Mouse (Mus musculus): ENCODE data around the gene Trpm2. TPM values are rescaled to one million over a fixed set of nuclear protein-coding genes. Genes with fewer than 3 reads are reported as not detected.
"Not testable (repeated sequence)": the region's sequence is repeated elsewhere in the genome, so short reads cannot be mapped to it uniquely, and the experiment has no call there.

Trpm2 gene
- polyA plus RNA-seq (2014; fragmentation: Nextera tagmentation; extraction: Ambion mirVana) = 1.5 TPM in 2 replicates

DNA sequence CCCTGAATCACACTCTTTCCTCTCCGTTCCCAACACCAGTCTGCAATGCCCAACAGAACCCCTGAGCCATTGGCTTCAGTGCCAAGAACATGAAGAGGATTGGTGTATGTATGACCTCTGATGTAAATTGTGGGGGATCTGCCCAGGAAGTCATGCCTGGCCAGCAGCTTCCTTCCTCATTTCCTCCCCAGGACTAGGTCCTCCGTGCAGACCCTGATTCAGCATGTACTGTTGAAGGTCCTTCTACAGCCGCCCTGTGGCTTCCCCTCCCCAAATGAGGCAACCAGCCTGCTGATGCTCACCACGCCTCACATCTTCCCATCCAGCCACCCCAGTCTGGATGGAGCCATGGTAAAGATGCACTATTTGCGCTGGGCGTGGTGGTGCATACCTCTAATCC, at the start of gene Trpm2:
Gene Trpm2 (minus strand): TSS at position 83 of the 400 bp plus-strand sequence.
- no peak within 1 kb of the TSS for H3K27ac ChIP-seq (ENCODE audit: low read length)
- H3K9ac ChIP-seq (replicated peaks; ENCODE audit: low read depth, low read length) = no peak within 1 kb of the TSS
- no peaks in the 10 kb centered on the region for H3K9me3 ChIP-seq (ENCODE audit: control insufficient read depth, low read depth, low read length)
- H3K4me3 ChIP-seq (ENCODE audit: low read depth, low read length) = peak within 1 kb of the TSS; percentile 21; the same call in 1 of the 2 replicates
- H3K4me1 ChIP-seq (ENCODE audit: control insufficient read depth, insufficient read depth, low read length) = peaks cover 12% of the 10 kb centered on the region; the same call in 1 of the 2 replicates
- 0 out of 2 replicates have a peak, but pooled peaks cover 10% of the 10 kb centered on the region for H3K27me3 ChIP-seq (ENCODE audit: control insufficient read depth, insufficient read depth, low read length)
- H3K36me3 ChIP-seq (ENCODE audit: control insufficient read depth, insufficient read depth, low read length) = no peaks in the 10 kb centered on the region
- peak within 1 kb of the TSS; percentile 52 for H3K4me2 ChIP-seq (replicated peaks; ENCODE audit: low read depth, low read length)
- ATAC-seq (ENCODE audit: insufficient number of reproducible peaks, insufficient read depth, low FRiP score, low read depth) = no peak
- 81% methylated on average over 6 of the region's 6 CpGs for WGBS

DNA sequence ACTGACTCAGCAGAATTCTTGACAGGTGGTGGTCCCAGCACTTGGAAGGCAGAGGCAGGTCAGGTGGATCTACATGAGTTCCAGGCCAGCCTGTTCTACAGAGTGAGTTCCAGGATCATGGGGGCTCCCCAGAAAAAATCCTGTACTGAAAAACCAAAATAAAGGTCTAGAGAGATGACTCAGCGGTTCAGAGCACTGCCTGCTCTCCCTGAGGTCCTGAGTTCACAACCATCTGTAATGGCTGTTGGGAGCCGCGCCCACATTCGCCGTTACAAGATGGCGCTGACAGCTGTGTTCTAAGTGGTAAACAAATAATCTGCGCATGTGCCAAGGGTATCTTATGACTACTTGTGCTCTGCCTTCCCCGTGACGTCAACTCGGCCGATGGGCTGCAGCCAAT, 49.6 kb upstream of the Trpm2 start:
- ATAC-seq (ENCODE audit: insufficient number of reproducible peaks, insufficient read depth, low FRiP score, low read depth); H3K27ac ChIP-seq (ENCODE audit: low read length); H3K9ac ChIP-seq (replicated peaks; ENCODE audit: low read depth, low read length); H3K4me1 ChIP-seq (ENCODE audit: control insufficient read depth, insufficient read depth, low read length); H3K27me3 ChIP-seq (ENCODE audit: control insufficient read depth, insufficient read depth, low read length); H3K4me2 ChIP-seq (replicated peaks; ENCODE audit: low read depth, low read length); H3K36me3 ChIP-seq (ENCODE audit: control insufficient read depth, insufficient read depth, low read length); H3K4me3 ChIP-seq (ENCODE audit: low read depth, low read length); H3K9me3 ChIP-seq (ENCODE audit: control insufficient read depth, low read depth, low read length): not testable (repeated sequence)
- WGBS = 96% methylated on average over 6 of the region's 11 CpGs

DNA sequence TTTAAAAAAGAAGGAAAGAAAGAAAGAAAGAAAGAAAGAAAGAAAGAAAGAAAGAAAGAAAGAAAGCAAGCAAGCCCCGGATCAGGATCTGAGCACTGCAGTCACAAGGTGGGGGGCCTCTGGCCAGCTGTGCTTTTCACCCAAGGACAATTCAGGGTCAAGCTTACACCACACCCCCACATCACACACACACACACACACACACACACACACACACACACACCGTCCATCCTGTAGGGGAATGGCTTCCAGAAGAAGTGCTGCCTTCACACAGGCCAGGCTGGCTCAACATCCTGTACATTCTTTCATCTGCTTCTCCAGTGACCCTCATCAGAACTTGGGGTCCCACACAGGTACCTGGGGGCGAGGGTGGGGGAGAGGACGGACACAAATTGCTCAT, 48.9 kb upstream of the Trpm2 start:
- Histone ChIP-seq H3K27me3 (ENCODE audit: control insufficient read depth, insufficient read depth, low read length) (no peaks in the 10 kb centered on the region), H3K9me3 (ENCODE audit: control insufficient read depth, low read depth, low read length) (no peaks in the 10 kb centered on the region; the same call in 1 of the 2 replicates), H3K36me3 (ENCODE audit: control insufficient read depth, insufficient read depth, low read length) (no peaks in the 10 kb centered on the region), H3K4me1 (ENCODE audit: control insufficient read depth, insufficient read depth, low read length) (no peaks in the 10 kb centered on the region), H3K27ac (ENCODE audit: low read length) (no peak overlapping the region), H3K4me2 (replicated peaks; ENCODE audit: low read depth, low read length) (no peak overlapping the region), H3K9ac (replicated peaks; ENCODE audit: low read depth, low read length) (no peak overlapping the region), H3K4me3 (ENCODE audit: low read depth, low read length) (no peak overlapping the region)
- no peak for ATAC-seq (ENCODE audit: insufficient number of reproducible peaks, insufficient read depth, low FRiP score, low read depth)
- WGBS = 82% methylated on average over 4 of the region's 4 CpGs

DNA sequence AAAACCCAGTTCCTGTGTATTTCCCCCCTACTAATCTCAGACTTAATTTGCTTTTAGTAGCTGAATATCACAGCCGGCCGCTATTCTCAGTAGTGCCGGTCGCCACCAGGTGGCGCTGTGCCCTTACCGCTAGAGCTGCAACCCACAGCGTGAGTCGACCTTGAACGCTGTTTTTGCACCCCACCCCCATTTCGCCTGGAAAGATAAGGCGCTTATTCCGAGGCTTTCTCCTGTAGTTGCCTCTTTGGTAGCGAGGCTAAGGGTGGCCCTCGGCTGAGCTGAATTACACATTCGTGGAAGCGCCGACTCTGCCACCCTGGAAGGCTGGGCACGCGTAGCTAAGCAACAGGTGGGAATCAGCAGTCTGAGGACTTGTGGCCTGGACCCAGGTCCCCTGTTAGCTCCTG, 48.4 kb upstream of the Trpm2 start:
- H3K9ac ChIP-seq (replicated peaks; ENCODE audit: low read depth, low read length) = no peak overlapping the region
- H3K27me3 ChIP-seq (ENCODE audit: control insufficient read depth, insufficient read depth, low read length) = no peaks in the 10 kb centered on the region
- no peaks in the 10 kb centered on the region for H3K4me1 ChIP-seq (ENCODE audit: control insufficient read depth, insufficient read depth, low read length)
- no peaks in the 10 kb centered on the region for H3K36me3 ChIP-seq (ENCODE audit: control insufficient read depth, insufficient read depth, low read length)
- H3K4me3 ChIP-seq (ENCODE audit: low read depth, low read length) = no peak overlapping the region
- WGBS = 18% methylated on average over 19 of the region's 19 CpGs
- no peak overlapping the region for H3K27ac ChIP-seq (ENCODE audit: low read length)
- H3K9me3 ChIP-seq (ENCODE audit: control insufficient read depth, low read depth, low read length) = no peaks in the 10 kb centered on the region; the same call in 1 of the 2 replicates
- ATAC-seq (ENCODE audit: insufficient number of reproducible peaks, insufficient read depth, low FRiP score, low read depth) = peak; percentile 83; the same call in 1 of the 2 replicates
- H3K4me2 ChIP-seq (replicated peaks; ENCODE audit: low read depth, low read length) = peak overlapping the region; percentile 48

DNA sequence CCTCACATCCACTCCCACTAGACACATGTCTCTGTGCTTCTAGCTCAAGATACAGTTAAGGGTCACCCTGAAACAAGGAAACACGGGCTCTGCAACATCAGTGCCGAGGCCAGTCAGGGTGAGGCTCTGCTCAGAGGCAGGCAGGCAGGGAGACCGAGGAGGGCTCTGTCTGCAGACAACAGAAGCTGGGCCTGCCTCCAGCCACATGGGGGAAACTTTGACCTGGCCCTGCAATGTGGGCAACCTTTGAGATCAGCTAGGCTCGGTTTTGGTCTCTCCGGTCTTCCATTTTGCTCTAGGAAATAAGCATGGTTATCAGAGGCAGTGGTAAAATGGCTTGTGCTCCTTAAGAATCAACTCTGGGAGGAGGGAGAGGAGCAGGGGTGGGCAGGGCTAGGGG, 46.0 kb upstream of the Trpm2 start:
- ATAC-seq (ENCODE audit: insufficient number of reproducible peaks, insufficient read depth, low FRiP score, low read depth) = no peak
- Histone ChIP-seq H3K4me1 (ENCODE audit: control insufficient read depth, insufficient read depth, low read length) (no peaks in the 10 kb centered on the region), H3K27me3 (ENCODE audit: control insufficient read depth, insufficient read depth, low read length) (no peaks in the 10 kb centered on the region)

DNA sequence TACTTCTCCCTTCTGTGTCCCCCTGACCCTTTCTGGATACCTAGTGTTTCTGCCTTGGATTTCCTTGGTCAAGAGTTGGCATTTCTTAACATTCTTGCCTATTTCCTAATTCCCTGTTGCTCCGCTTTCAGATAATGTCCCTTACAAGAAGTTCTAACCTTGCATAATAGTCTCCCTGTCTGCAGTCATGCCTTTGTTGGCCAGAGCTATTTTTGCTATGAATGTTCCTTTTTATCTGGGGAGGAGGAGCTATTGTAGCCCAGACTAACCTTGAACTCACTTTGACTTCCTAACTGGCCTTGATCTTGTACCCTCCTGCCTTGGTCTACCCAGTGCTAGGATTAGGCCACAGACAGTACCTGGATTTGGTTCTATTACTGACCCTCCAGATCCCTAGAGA, 45.1 kb upstream of the Trpm2 start:
- no peak overlapping the region for H3K4me3 ChIP-seq (ENCODE audit: low read depth, low read length)
- H3K4me1 ChIP-seq (ENCODE audit: control insufficient read depth, insufficient read depth, low read length) = no peaks in the 10 kb centered on the region
- H3K9ac ChIP-seq (replicated peaks; ENCODE audit: low read depth, low read length) = no peak overlapping the region
- H3K4me2 ChIP-seq (replicated peaks; ENCODE audit: low read depth, low read length) = no peak overlapping the region
- no peak overlapping the region for H3K27ac ChIP-seq (ENCODE audit: low read length)
- ATAC-seq (ENCODE audit: insufficient number of reproducible peaks, insufficient read depth, low FRiP score, low read depth) = no peak
- H3K36me3 ChIP-seq (ENCODE audit: control insufficient read depth, insufficient read depth, low read length) = no peaks in the 10 kb centered on the region
- H3K9me3 ChIP-seq (ENCODE audit: control insufficient read depth, low read depth, low read length) = no peaks in the 10 kb centered on the region; the same call in 1 of the 2 replicates
- no peaks in the 10 kb centered on the region for H3K27me3 ChIP-seq (ENCODE audit: control insufficient read depth, insufficient read depth, low read length)
- WGBS = 85% methylated on average over 1 of the region's 1 CpGs

More for the DNA sequence above, 46.0 kb upstream of the Trpm2 start:
- Histone ChIP-seq H3K36me3 (ENCODE audit: control insufficient read depth, insufficient read depth, low read length) (no peaks in the 10 kb centered on the region), H3K9ac (replicated peaks; ENCODE audit: low read depth, low read length) (no peak overlapping the region), H3K4me3 (ENCODE audit: low read depth, low read length) (no peak overlapping the region), H3K9me3 (ENCODE audit: control insufficient read depth, low read depth, low read length) (no peaks in the 10 kb centered on the region; the same call in 1 of the 2 replicates), H3K27ac (ENCODE audit: low read length) (no peak overlapping the region), H3K4me2 (replicated peaks; ENCODE audit: low read depth, low read length) (no peak overlapping the region)
- WGBS = 50% methylated on average over 5 of the region's 5 CpGs

DNA sequence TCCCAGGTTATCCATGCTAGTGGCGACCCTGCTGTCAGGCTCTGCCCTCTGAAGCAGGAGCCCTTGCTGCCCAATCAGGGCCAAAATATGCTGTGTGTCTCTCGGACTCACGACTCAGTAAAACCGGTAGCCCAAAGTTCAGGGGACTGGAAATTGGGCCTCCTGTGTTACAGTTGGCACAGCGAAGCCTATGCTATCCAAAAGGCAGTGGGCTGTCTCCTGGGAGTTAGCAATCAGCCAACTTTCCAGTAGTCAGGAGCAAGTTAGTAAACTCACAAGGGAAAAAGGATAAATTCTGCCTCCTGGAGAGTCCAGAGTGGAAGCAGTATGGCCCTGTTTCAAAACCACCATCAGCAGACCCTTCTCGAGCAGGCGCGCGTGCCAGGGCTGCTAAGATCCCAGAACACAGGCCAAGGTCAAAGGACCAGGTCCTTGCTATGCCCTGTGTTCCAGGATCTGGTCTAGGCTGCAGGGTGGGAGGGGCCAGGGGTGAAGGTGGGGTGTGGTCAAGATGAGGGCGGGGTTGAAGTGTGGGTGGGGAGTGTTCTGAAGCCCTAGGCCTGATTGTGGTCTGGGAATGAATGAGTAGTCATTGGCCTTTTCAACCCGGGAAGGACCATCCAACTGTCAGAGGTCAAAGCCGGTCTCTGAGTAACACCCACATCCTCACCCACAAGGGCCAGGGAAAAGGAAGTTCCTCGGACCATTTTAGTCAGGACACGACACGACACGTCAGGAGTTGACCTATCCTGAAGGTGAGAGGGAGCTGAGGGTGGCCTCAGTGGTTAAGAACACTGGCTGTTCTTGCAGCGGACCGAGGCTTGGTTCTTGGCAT, 42.5 kb upstream of the Trpm2 start:
- H3K4me2 ChIP-seq (replicated peaks; ENCODE audit: low read depth, low read length) = no peak overlapping the region
- ATAC-seq (ENCODE audit: insufficient number of reproducible peaks, insufficient read depth, low FRiP score, low read depth) = no peak
- WGBS = 92% methylated on average over 18 of the region's 18 CpGs
- no peaks in the 10 kb centered on the region for H3K27me3 ChIP-seq (ENCODE audit: control insufficient read depth, insufficient read depth, low read length)
- H3K4me3 ChIP-seq (ENCODE audit: low read depth, low read length) = no peak overlapping the region
- H3K36me3 ChIP-seq (ENCODE audit: control insufficient read depth, insufficient read depth, low read length) = no peaks in the 10 kb centered on the region
- H3K9me3 ChIP-seq (ENCODE audit: control insufficient read depth, low read depth, low read length) = no peaks in the 10 kb centered on the region; the same call in 1 of the 2 replicates
- H3K27ac ChIP-seq (ENCODE audit: low read length) = no peak overlapping the region
- H3K4me1 ChIP-seq (ENCODE audit: control insufficient read depth, insufficient read depth, low read length) = peaks cover 11% of the 10 kb centered on the region; the same call in 1 of the 2 replicates
- H3K9ac ChIP-seq (replicated peaks; ENCODE audit: low read depth, low read length) = no peak overlapping the region

DNA sequence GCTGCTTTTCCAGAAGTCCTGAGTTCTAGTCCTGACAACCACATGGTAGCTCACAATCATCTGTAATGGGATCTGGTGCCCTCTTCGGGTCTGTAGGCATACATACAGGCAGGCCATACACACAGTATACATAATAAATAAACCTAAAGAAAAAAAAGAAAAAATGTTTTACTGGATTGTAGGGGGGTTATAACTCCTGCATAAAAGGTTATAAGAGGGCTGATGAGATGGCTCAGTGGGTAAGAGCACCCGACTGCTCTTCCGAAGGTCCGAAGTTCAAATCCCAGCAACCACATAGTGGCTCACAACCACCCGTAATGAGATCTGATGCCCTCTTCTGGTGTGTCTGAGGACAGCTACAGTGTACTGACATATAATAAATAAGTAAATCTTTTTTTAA, 40.8 kb upstream of the Trpm2 start:
- H3K4me1 ChIP-seq (ENCODE audit: control insufficient read depth, insufficient read depth, low read length) = peaks cover 19% of the 10 kb centered on the region
- H3K9ac ChIP-seq (replicated peaks; ENCODE audit: low read depth, low read length); H3K36me3 ChIP-seq (ENCODE audit: control insufficient read depth, insufficient read depth, low read length); H3K9me3 ChIP-seq (ENCODE audit: control insufficient read depth, low read depth, low read length); H3K4me3 ChIP-seq (ENCODE audit: low read depth, low read length); H3K27me3 ChIP-seq (ENCODE audit: control insufficient read depth, insufficient read depth, low read length); H3K27ac ChIP-seq (ENCODE audit: low read length); H3K4me2 ChIP-seq (replicated peaks; ENCODE audit: low read depth, low read length); ATAC-seq (ENCODE audit: insufficient number of reproducible peaks, insufficient read depth, low FRiP score, low read depth): not testable (repeated sequence)
- 88% methylated on average over 5 of the region's 5 CpGs for WGBS
